Mouse (Mus musculus) erythroid progenitor cell, adult 5-6 weeks (primary cell): ENCODE results near the gene Irs2. TPM values are rescaled to one million over a fixed set of nuclear protein-coding genes. Genes with fewer than 3 reads are reported as not detected.

Source experiments
- ATAC-seq: replicated peaks from 2 replicates; pipeline ENCODE4 v1.8.0; 2016; ENCODE audit warnings: moderate number of reproducible peaks, mild to moderate bottlenecking, moderate TSS enrichment, inconsistent platforms; ENCODE audit not compliant: poor library complexity, low FRiP score, severe bottlenecking
- total RNA-seq, 2 experiments: library from RNA; stranded (forward) in 1 of 2; stranded (reverse) in 1 of 2; fragments of 150-400 nt in 1 of 2; fragments of 186-747, 209-891 nt in 1 of 2; gene quantifications; 2 replicates each; pipeline versions ENCODE4 v1.2.3 to v1.2.4; 2015 to 2017; ENCODE audit warnings: low replicate concordance in 2 of 2

Irs2 gene
- 13.4 and 14.1 TPM in 2 replicates for total RNA-seq (2015; ENCODE audit: low replicate concordance)
- total RNA-seq (2017; ENCODE audit: low replicate concordance), result 6.8 and 9.2 TPM in 2 replicates

- no peak for ATAC-seq
Observed at GRCm38 (mm10) chr8:11008379-11008775, at the start of gene Irs2. Gene Irs2, minus strand, starts transcription at chr8:11008458.

- no peak for ATAC-seq
Observed at GRCm38 (mm10) chr8:11056665-11057064, 48.4 kb upstream of the Irs2 start.

DNA sequence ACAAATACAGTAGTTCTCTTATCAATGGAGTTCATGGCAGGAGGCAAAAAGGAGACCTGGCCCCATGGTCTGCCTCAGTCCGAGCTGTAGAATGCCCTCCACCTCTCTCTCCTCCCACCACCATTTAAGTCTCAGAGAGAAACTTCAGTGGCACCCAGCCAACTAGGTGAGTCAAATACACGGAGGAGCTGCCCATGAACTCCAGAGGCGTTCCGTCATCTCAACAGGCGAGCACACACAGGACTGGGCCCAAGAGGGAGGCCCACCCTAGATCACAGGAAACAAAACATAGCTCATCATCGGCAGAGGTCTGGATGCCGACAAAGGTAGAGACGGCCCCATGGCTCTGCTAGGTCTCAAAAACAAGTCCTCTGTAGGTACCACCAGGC lies 47.9 kb upstream of the Irs2 start:
- ATAC-seq, result no peak

DNA sequence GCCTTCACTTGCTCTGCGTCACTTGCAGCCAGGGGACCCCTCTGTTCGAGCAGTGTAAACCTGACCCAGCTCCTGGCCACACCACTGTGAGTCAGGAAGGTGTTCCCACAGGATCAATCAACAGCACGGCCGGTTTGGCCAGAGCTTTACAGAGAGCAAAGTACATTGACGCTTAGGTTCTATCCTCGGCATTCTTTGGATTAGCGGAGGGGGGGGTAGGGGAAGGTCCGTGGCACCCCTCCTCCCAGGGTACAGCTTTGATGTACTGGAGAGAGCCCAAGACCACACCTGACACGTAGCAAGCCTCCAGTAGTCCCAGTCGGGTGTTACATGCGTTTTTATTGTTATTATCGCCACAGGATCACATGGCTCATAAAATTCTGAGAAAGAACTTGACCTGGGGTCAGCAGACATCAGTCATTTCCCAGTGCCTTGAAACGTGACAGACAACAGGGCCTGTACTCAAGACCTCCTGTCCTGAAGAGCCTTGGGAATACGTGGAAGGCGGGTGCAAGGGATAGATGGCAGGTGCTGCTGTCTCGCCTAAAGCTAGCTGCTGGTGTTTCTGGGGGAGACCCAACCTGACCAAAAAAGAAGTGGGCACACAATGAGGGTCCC lies 47.4 kb upstream of the Irs2 start:
- no peak for ATAC-seq

DNA sequence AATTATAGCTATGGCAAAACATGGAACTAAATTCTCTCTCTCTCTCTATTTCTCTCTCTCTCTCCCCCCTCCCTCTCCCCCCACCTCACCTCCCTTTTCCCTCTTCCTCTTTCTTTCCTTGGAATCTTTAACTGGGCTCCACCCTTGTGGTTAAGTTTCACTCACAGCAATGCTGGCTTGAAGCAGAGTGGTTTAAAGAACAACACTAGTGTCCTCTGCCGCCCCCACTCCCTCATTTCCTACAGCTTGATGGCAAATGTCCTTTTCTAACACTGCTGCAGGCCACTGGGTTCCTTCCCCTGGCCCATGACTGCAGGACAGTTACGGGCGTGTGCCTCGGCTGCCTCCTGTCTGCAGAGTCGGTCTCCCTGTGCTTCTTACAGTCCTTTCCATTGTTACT lies 41.6 kb upstream of the Irs2 start:
- no peak for ATAC-seq

DNA sequence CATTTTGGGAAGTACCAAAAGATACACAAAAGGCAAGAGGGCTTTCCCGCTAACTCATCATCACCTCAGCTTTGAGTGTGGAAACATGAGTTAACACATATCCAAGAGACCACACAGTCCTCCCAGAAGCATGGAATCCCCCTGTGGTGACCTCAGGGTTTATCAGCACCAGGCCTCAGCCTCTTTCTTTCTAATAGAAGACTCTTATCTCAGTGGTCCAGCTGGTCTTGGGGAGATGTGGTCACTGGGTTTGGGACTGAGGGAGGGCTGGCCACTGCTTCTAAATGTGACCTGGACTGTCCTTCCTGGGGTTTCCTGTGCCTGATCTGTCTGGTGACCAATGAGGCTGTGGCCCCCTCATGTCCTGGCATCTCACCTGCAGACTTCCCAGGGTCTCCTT lies 39.6 kb upstream of the Irs2 start:
- no peak for ATAC-seq

DNA sequence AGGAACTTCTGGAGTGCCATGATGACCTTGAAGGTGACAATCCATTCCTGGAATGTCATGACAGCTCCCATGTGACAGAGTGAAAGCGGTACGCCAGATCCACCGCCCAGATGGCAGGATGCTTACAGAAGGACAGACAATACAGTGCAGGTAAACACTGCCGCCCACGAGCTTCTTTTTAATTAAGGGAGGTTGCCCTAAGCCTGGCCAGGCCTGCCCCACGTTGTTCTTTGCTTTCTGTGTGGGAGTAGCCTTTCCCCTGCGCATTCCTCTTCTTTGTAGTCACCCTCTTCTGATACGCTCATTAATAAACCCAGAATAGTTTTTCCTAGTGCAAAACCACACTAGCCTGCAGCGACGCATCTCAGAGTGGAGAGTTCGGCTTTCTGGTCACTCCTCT lies 36.4 kb upstream of the Irs2 start:
- ATAC-seq, result no peak

- no peak for ATAC-seq
Observed at GRCm38 (mm10) chr8:11043591-11043990, 35.3 kb upstream of the Irs2 start.

DNA sequence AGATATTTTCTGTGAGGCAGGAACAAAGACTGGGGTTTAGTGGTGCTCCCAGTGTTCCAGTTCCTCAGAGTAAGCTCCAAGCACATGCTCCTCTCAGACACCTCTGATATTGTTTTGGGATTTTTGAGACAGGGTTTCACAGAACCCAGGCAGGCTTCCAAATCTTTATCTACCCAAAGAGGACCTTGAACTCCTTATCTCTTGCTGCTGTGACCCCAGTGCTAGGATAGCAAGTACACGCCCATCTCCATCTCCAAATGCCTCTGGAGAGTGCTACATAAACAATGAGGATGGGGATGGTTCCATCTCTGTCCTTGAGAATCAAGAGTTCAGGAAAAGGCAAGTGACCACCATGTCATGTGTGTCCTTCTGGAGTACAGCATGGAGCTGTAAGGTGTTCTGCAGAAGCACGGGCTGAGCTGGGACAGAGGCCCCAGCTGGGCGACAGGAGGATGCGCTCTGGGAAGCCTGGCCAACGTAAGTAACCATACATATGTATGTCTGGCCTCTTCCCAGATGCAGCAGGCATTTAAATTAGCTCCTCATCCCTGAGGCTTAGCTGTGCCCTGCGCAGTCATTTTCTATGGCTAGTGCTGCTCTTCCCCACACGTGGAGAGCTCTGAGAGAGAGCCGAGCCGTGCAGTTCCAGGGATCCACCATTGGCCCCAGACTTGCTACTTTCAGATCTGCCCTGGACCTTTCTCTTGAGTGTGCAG lies 34.8 kb upstream of the Irs2 start:
- ATAC-seq, result no peak

- no peak for ATAC-seq
Observed at GRCm38 (mm10) chr8:11040088-11040487, 31.8 kb upstream of the Irs2 start.

- ATAC-seq, result no peak
Observed at GRCm38 (mm10) chr8:11038788-11039187, 30.5 kb upstream of the Irs2 start.

- no peak for ATAC-seq
Observed at GRCm38 (mm10) chr8:11038367-11038766, 30.1 kb upstream of the Irs2 start.

DNA sequence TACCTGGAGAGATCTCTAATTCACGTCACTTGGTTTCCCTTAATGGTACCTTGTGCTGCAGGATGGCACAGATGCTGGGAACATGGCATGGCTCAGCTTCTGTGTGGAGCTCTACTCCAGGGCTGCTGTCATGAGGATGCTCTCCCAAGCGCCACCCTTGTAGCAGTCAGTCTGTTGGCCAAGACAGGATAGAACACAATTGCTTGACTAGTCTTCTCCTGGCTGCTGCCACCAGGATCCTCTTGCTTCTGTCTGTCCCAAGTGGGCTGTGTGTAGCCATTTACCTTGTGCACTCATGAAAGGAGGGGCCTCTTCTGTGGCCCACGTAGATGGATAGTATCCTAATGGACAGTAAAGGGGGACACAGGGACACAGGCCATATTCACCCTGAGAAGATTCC lies 28.5 kb upstream of the Irs2 start:
- no peak for ATAC-seq

DNA sequence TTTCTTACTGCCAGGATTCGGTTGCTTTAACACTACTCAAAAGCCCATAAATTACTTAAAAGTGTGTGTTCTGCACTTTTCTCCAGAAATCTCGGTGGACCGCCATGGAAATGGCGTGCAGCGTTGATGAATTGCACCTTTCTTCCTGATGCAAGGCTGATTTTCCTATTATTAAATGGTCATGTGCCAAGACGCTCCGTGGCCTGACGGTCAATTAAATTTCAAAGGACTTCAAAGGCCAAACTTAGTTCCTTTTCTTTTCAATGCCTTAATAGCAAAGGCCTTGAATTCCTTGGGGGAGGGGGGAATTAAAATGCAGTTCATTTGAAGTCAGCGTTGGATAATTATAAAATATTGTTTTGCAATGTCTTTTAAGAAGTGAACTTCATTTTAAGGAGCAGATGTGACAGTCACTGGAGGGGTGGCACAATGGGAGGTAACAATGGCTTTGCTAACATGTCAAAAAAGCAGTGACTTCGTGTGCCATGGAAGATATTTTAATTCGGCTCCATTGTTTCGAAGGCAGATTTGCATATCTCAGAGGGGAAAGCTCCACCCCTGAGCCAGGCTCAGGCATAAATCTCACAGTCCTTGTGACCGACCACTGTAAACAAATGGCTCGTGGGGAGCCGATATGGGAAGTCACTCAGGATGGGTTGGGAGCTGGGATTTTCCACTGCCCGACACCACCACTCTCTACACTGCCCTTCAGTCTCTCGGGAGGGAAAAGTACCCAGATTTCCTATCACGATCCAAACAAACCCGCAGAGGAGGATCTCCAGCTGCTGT lies 27.6 kb upstream of the Irs2 start:
- ATAC-seq, result no peak

GRCm38 (mm10) chr8:11024871-11025270 lies 16.6 kb upstream of the Irs2 start:
- ATAC-seq, result no peak

DNA sequence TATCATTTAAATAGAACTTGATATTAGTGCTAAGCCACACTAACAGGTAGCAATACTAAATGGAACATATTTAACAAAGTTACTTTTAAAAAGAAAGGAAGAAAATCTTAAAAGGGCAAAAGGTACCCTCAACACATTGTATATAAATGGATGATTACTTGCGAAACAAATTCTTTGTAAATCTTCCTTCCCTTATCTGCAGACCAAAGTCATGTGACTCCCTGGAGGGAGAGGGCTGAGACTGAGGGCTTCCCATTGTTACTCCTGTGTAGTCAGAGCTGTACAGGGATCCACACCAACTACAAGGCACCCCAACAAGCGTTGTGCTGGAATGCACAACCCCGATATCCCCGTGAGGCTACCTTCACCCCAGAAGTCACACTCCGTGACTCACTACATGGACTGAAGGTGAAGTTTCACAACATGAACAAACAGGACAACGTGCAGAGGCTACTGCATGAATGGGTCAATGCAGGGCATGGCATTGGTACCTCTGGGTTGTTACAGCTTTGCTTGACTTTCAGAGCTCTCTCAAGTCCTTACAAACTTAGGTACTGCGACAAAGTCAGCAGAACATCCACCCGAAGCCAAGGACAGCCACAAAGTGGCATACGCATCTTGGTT lies 12.8 kb upstream of the Irs2 start:
- peak; percentile 25; the same call in 1 of the 2 replicates for ATAC-seq

DNA sequence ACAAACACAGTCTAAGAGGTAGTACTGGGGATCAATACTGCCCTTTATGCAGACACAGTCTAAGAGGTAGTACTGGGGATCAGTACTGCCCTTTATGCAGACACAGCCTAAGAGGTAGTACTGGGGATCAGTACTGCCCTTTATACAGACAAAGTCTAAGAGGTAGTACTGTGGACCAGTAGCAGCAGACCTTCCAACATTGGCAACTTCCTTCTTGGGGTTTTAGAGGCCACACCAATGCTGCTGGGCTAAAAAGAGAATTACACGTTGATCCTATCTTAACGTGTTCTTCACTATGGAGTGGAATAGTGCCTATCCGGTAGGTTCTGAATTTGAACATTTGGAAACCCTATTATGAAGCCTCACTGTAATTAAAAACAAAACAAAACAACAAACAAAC lies 7.4 kb upstream of the Irs2 start:
- ATAC-seq, result no peak

DNA sequence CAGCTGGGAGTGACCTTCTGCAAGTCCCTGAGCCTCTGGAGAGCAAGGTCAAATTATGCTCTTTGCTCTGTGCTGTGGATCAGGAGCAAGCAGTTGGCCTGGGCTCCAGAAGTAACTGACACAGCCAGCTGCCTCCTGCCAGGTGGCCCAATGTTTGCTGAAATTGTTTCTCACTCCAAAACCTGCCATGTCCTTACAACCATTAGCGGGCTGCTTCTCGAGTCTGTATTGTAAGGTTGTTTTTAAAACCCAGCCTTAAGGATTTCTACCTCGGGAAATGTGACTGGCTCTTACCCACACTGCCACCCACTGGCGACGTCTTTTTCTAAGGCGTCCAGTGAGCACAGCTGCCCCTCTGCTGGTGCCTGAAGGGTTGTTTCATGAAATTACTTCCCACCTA lies 5.0 kb upstream of the Irs2 start:
- ATAC-seq, result no peak

DNA sequence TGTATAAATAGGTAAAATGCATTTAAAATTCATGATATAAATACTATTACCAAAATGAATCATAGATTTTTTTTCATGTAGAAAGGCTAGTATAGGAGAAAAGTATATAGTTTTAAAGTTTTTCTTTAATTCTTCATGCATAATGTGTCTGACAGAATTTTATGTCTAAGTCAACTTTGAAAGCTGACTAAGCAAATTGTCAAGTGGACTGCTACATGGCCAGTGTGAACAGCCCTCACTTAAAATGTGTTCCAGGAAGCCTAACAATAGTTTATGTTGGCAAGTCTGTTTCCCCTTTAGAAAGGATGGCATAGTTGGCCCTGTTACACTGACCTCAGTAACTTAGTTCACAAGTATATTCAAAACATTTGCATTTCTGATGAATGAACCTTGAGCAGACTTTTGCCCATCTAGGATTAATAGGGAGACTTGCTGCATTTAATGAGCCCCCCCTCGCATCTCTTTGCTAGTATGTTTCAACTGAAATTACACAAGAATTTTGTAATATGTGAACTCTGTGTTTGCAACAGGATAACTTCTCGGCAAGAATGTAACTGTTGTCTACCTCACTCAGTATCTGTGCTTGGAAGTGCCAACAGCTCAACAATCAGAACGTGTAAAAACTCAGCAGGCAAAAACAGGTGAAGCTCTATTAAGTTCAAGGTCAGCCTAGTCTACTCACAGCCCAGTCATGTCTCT lies 3.7 kb upstream of the Irs2 start:
- ATAC-seq, result no peak
